Mouse (Mus musculus): ENCODE measurements at regions not wholly inside any gene's neighbourhood (a gene's known extent, or its start where the extent isn't known, plus 50 kb on each side); places are given as distances from the start of the nearest gene placed in this dataset.

GRCm38 (mm10) chr12:32690096-32690495 lies 129.2 kb upstream of the Nampt start:
- no peaks in the 10 kb centered on the region for H3K27me3 ChIP-seq (ENCODE audit: control insufficient read depth, insufficient read depth, low read length)
- H3K36me3 ChIP-seq (ENCODE audit: control insufficient read depth, insufficient read depth, low read length): no peaks in the 10 kb centered on the region
- no peak for TF ChIP-seq POLR2A (IDR thresholded peaks at IDR 0.05; ENCODE audit: low read depth, low read length)
- no peak for TF ChIP-seq CTCF (IDR thresholded peaks at IDR 0.05; ENCODE audit: extremely low read depth, insufficient read length, insufficient replicate concordance, low read depth, low read length)
- WGBS: 75% methylated on average over 2 of the region's 2 CpGs
- H3K4me1 ChIP-seq (ENCODE audit: control insufficient read depth, insufficient read depth, insufficient read length, low read length): no peaks in the 10 kb centered on the region
- no peak overlapping the region for H3K4me3 ChIP-seq (ENCODE audit: low read depth, low read length)
- H3K27ac ChIP-seq (ENCODE audit: insufficient read depth, low read depth, low read length): no peak overlapping the region

GRCm38 (mm10) chr12:32692081-32692819 lies 127.1 kb upstream of the Nampt start:
- Histone ChIP-seq H3K4me3 (ENCODE audit: low read depth, low read length) (no peak overlapping the region), H3K36me3 (ENCODE audit: control insufficient read depth, insufficient read depth, low read length) (no peaks in the 10 kb centered on the region), H3K27ac (ENCODE audit: insufficient read depth, low read depth, low read length) (no peak overlapping the region), H3K4me1 (ENCODE audit: control insufficient read depth, insufficient read depth, insufficient read length, low read length) (no peaks in the 10 kb centered on the region), H3K27me3 (ENCODE audit: control insufficient read depth, insufficient read depth, low read length) (no peaks in the 10 kb centered on the region)
- TF ChIP-seq POLR2A (IDR thresholded peaks at IDR 0.05; ENCODE audit: low read depth, low read length): no peak
- TF ChIP-seq CTCF (IDR thresholded peaks at IDR 0.05; ENCODE audit: extremely low read depth, insufficient read length, insufficient replicate concordance, low read depth, low read length): no peak
- WGBS: 66% methylated on average over 8 of the region's 8 CpGs

DNA sequence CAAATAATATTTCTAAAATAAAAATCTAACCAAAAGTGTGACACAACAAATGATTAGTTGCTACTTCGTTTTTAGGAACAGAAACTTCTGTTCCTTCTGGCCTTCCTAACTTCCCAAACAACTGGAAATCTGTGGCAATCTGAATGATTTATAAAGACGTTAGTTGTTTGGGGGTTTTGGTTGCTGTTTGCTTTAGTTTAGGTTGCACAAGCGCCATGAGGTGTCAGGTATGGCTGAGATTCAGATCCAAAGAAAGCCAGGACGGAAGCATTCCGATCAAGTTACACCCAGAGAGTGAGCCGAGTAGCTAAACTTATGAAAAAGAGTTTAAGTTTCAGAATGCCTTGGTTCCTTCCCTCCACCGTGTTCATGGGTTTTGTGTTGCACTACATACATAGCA lies 126.4 kb upstream of the Nampt start:
- Histone ChIP-seq H3K4me1 (ENCODE audit: control insufficient read depth, insufficient read depth, insufficient read length, low read length) (no peaks in the 10 kb centered on the region), H3K4me3 (ENCODE audit: low read depth, low read length) (no peak overlapping the region), H3K27ac (ENCODE audit: insufficient read depth, low read depth, low read length) (no peak overlapping the region), H3K27me3 (ENCODE audit: control insufficient read depth, insufficient read depth, low read length) (no peaks in the 10 kb centered on the region), H3K36me3 (ENCODE audit: control insufficient read depth, insufficient read depth, low read length) (no peaks in the 10 kb centered on the region)
- 73% methylated on average over 7 of the region's 7 CpGs for WGBS
- TF ChIP-seq CTCF (IDR thresholded peaks at IDR 0.05; ENCODE audit: extremely low read depth, insufficient read length, insufficient replicate concordance, low read depth, low read length) (no peak), POLR2A (IDR thresholded peaks at IDR 0.05; ENCODE audit: low read depth, low read length) (no peak)

DNA sequence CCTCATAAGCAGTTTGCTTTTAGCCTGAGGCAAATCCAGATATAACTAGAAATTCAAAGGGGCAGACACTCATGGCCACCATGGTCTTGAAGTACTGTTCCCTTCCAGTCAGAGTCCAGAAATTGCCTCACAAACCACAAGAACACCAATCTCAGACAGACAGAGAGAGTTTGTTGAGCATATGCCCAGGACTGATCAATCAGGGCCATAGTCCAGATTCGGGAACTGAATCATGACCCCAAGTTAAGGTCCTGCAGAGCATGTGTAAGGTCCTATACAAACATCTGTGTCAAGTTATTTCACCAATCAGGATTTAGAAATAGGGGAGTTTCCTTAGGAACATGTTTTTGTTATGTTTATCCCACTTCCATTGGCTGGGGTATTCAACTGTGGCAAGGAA lies 125.7 kb upstream of the Nampt start:
- H3K4me1 ChIP-seq (ENCODE audit: control insufficient read depth, insufficient read depth, insufficient read length, low read length): no peaks in the 10 kb centered on the region
- H3K4me3 ChIP-seq (ENCODE audit: low read depth, low read length): no peak overlapping the region
- TF ChIP-seq CTCF (IDR thresholded peaks at IDR 0.05; ENCODE audit: extremely low read depth, insufficient read length, insufficient replicate concordance, low read depth, low read length) (no peak), POLR2A (IDR thresholded peaks at IDR 0.05; ENCODE audit: low read depth, low read length) (no peak)
- no peaks in the 10 kb centered on the region for H3K27me3 ChIP-seq (ENCODE audit: control insufficient read depth, insufficient read depth, low read length)
- WGBS: 65% methylated on average over 1 of the region's 1 CpGs
- no peak overlapping the region for H3K27ac ChIP-seq (ENCODE audit: insufficient read depth, low read depth, low read length)
- H3K36me3 ChIP-seq (ENCODE audit: control insufficient read depth, insufficient read depth, low read length): no peaks in the 10 kb centered on the region

- TF ChIP-seq POLR2A (IDR thresholded peaks at IDR 0.05; ENCODE audit: low read depth, low read length) (no peak), CTCF (IDR thresholded peaks at IDR 0.05; ENCODE audit: extremely low read depth, insufficient read length, insufficient replicate concordance, low read depth, low read length) (no peak)
- no peak overlapping the region for H3K27ac ChIP-seq (ENCODE audit: insufficient read depth, low read depth, low read length)
- H3K27me3 ChIP-seq (ENCODE audit: control insufficient read depth, insufficient read depth, low read length): no peaks in the 10 kb centered on the region
- H3K4me3 ChIP-seq (ENCODE audit: low read depth, low read length): no peak overlapping the region
- H3K4me1 ChIP-seq (ENCODE audit: control insufficient read depth, insufficient read depth, insufficient read length, low read length): no peaks in the 10 kb centered on the region
- WGBS: 56% methylated on average over 2 of the region's 2 CpGs
- no peaks in the 10 kb centered on the region for H3K36me3 ChIP-seq (ENCODE audit: control insufficient read depth, insufficient read depth, low read length)
Observed at GRCm38 (mm10) chr12:32696832-32697231, 122.5 kb upstream of the Nampt start.

DNA sequence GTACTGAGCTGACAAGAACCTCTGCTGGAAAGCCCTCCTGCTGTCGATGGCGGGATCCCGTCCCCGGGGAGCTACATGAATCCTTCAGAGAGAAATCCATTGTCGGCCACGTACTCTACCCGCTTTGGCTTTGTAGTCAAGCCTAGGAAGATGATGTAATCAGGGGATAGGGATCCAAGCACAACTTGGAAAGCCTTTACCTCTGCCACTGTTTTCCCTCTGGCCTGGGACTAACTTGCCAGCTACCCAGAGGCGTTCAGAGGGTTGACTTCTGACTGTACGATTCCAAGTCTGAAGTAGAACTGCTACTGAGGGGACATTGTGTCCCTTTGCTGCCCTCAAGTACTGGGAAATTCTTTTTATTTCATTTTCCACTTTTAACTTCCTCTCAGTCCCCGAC lies 110.2 kb upstream of the Nampt start:
- Histone ChIP-seq H3K27ac (ENCODE audit: insufficient read depth, low read depth, low read length) (no peak overlapping the region), H3K27me3 (ENCODE audit: control insufficient read depth, insufficient read depth, low read length) (no peaks in the 10 kb centered on the region), H3K36me3 (ENCODE audit: control insufficient read depth, insufficient read depth, low read length) (no peaks in the 10 kb centered on the region), H3K4me3 (ENCODE audit: low read depth, low read length) (no peak overlapping the region), H3K4me1 (ENCODE audit: control insufficient read depth, insufficient read depth, insufficient read length, low read length) (no peaks in the 10 kb centered on the region)
- WGBS: 89% methylated on average over 10 of the region's 10 CpGs
- TF ChIP-seq CTCF (IDR thresholded peaks at IDR 0.05; ENCODE audit: extremely low read depth, insufficient read length, insufficient replicate concordance, low read depth, low read length) (no peak), POLR2A (IDR thresholded peaks at IDR 0.05; ENCODE audit: low read depth, low read length) (no peak)

GRCm38 (mm10) chr12:32717129-32717921 lies 102.0 kb upstream of the Nampt start:
- no peak for TF ChIP-seq POLR2A (IDR thresholded peaks at IDR 0.05; ENCODE audit: low read depth, low read length)
- TF ChIP-seq CTCF (IDR thresholded peaks at IDR 0.05; ENCODE audit: extremely low read depth, insufficient read length, insufficient replicate concordance, low read depth, low read length): no peak
- Histone ChIP-seq H3K4me3 (ENCODE audit: low read depth, low read length) (no peak overlapping the region), H3K27me3 (ENCODE audit: control insufficient read depth, insufficient read depth, low read length) (no peaks in the 10 kb centered on the region), H3K4me1 (ENCODE audit: control insufficient read depth, insufficient read depth, insufficient read length, low read length) (no peaks in the 10 kb centered on the region), H3K36me3 (ENCODE audit: control insufficient read depth, insufficient read depth, low read length) (no peaks in the 10 kb centered on the region), H3K27ac (ENCODE audit: insufficient read depth, low read depth, low read length) (no peak overlapping the region)
- WGBS: 48% methylated on average over 5 of the region's 5 CpGs
